15 mouse cellular contexts compared by ENCODE assay signal in genomic region chr5:117361590-117361989, GRCm38 (mm10). TPM values are rescaled to one million over a fixed set of nuclear protein-coding genes. Genes with fewer than 3 reads are reported as not detected.
DNase-seq lines count a peak whose midpoint lies in the region; ATAC-seq and TF ChIP-seq lines count a peak whose summit lies in the region.
"Had no signal": no experiment of that assay in that cellular context is flagged by ENCODE, and none has a peak within 500 bp of the region (broad histone marks: within the 10 kb centered on the region; RNA-seq: fewer than 3 reads in every experiment).

No protein-coding gene starts in this region.

- peak overlapping the region; percentile 40; the same call in 1 of the 2 replicates for H3K4me2 ChIP-seq in heart, postnatal 0 days (ENCODE audit: low read depth, low read length)
- no peak overlapping the region for H3K4me2 ChIP-seq in liver, embryonic 16.5 days (ENCODE audit: low read depth, low read length)
- no peak overlapping the region for H3K4me2 ChIP-seq in liver, embryonic 12.5 days
- H3K4me2 ChIP-seq in stomach, embryonic 14.5 days (replicated peaks; ENCODE audit: low read depth, low read length) = no peak overlapping the region
- H3K4me2 ChIP-seq: limb, embryonic 13.5 days had no signal

- no peak for TF ChIP-seq CTCF in heart, postnatal 0 days (IDR thresholded peaks at IDR 0.05; ENCODE audit: low read depth)

- intact Hi-C loops in heart, postnatal 10 days (cut with DNase I) = loop anchor here (2.0 kb wide), 1 partner anchor 27 kb away; the partner anchor contains the start of gene Rfc5
- intact Hi-C loops in left cerebral cortex, postnatal 10 days (cut with DNase I) = no loop called here

- H3K4me3 ChIP-seq in heart, postnatal 0 days (ENCODE audit: low read depth, low read length) = no peak overlapping the region
- H3K4me3 ChIP-seq in liver, embryonic 16.5 days (ENCODE audit: low read depth, low read length) = no peak overlapping the region
- no peak overlapping the region for H3K4me3 ChIP-seq in liver, embryonic 12.5 days
- H3K4me3 ChIP-seq in stomach, embryonic 14.5 days (ENCODE audit: low read depth, low read length) = no peak overlapping the region
- H3K4me3 ChIP-seq: erythroblast, embryonic 14.5 days; heart, adult 2 months; limb, embryonic 13.5 days had no signal

- no peaks in the 10 kb centered on the region for H3K9me3 ChIP-seq in heart, postnatal 0 days (replicated peaks; ENCODE audit: control insufficient read depth, low read length)
- no peaks in the 10 kb centered on the region for H3K9me3 ChIP-seq in liver, embryonic 16.5 days (replicated peaks; ENCODE audit: control insufficient read depth, low read length)
- no peaks in the 10 kb centered on the region for H3K9me3 ChIP-seq in liver, embryonic 12.5 days (replicated peaks)
- H3K9me3 ChIP-seq in stomach, embryonic 14.5 days (ENCODE audit: control insufficient read depth, low read depth, low read length) = no peaks in the 10 kb centered on the region
- H3K9me3 ChIP-seq: limb, embryonic 13.5 days had no signal

- no peak for TF ChIP-seq EP300 in heart, postnatal 0 days (IDR thresholded peaks at IDR 0.05; ENCODE audit: low read depth)

- peaks cover 61% of the 10 kb centered on the region for H3K4me1 ChIP-seq in heart, postnatal 0 days (ENCODE audit: control insufficient read depth, insufficient read depth)
- H3K4me1 ChIP-seq in liver, embryonic 16.5 days (ENCODE audit: control insufficient read depth, low read depth, low read length) = peaks cover 41% of the 10 kb centered on the region
- peaks cover 77% of the 10 kb centered on the region for H3K4me1 ChIP-seq in liver, embryonic 12.5 days
- H3K4me1 ChIP-seq in stomach, embryonic 14.5 days (ENCODE audit: control insufficient read depth, insufficient read depth, low read length) = peaks cover 32% of the 10 kb centered on the region; the same call in 1 of the 2 replicates

- DNase-seq in heart, postnatal 0 days (ENCODE audit: low spot score) = no peak
- no peak for DNase-seq in heart, postnatal 10 days
- DNase-seq in brain, adult 2 months (ENCODE audit: low read depth, low spot score) = peak; percentile 72
- DNase-seq in left cerebral cortex, postnatal 10 days (ENCODE audit: extremely low spot score in 1 of 2, low spot score in 2 of 2) = no peak
- DNase-seq: cerebellum, adult 8-10 months; layer of hippocampus, postnatal 36 days; thymus, postnatal 14 days had no signal

- peak overlapping the region; percentile 92 for H3K27ac ChIP-seq in heart, postnatal 0 days (ENCODE audit: low read depth)
- 0 out of 2 replicates have a peak overlapping the region, but pooled peaks have one; percentile 6 for H3K27ac ChIP-seq in liver, embryonic 16.5 days (ENCODE audit: low read length)
- no peak overlapping the region for H3K27ac ChIP-seq in liver, embryonic 12.5 days
- H3K27ac ChIP-seq in stomach, embryonic 14.5 days (ENCODE audit: low read length) = peak overlapping the region; percentile 79; the same call in 1 of the 2 replicates

- no peaks in the 10 kb centered on the region for H3K27me3 ChIP-seq in heart, postnatal 0 days (ENCODE audit: control insufficient read depth, insufficient read depth, low read length)
- peaks cover 2% of the 10 kb centered on the region for H3K27me3 ChIP-seq in liver, embryonic 16.5 days (ENCODE audit: control insufficient read depth, insufficient read depth, low read depth, low read length)
- H3K27me3 ChIP-seq in liver, embryonic 12.5 days (replicated peaks) = peaks cover 4% of the 10 kb centered on the region
- H3K27me3 ChIP-seq in stomach, embryonic 14.5 days (ENCODE audit: control insufficient read depth, insufficient read depth, low read length) = no peaks in the 10 kb centered on the region
- H3K27me3 ChIP-seq: limb, embryonic 13.5 days had no signal

- WGBS in heart, postnatal 0 days = 51% methylated on average over 4 of the region's 4 CpGs
- WGBS in liver, embryonic 16.5 days (ENCODE audit: insufficient replicate concordance) = 68% methylated on average over 4 of the region's 4 CpGs
- WGBS in liver, embryonic 12.5 days (ENCODE audit: insufficient replicate concordance) = 80% methylated on average over 4 of the region's 4 CpGs
- 87% methylated on average over 4 of the region's 4 CpGs for WGBS in stomach, embryonic 14.5 days

- no peak overlapping the region for H3K9ac ChIP-seq in heart, postnatal 0 days (replicated peaks; ENCODE audit: low read depth, low read length)
- no peak overlapping the region for H3K9ac ChIP-seq in liver, embryonic 16.5 days (ENCODE audit: low read depth, low read length)
- no peak overlapping the region for H3K9ac ChIP-seq in liver, embryonic 12.5 days
- H3K9ac ChIP-seq in stomach, embryonic 14.5 days (replicated peaks; ENCODE audit: low read depth, low read length) = no peak overlapping the region
- H3K9ac ChIP-seq: limb, embryonic 13.5 days had no signal

- no peak for ATAC-seq in heart, postnatal 0 days (ENCODE audit: insufficient read depth, low read depth)
- ATAC-seq in liver, embryonic 16.5 days (ENCODE audit: low read depth) = no peak
- ATAC-seq in liver, embryonic 12.5 days = no peak
- ATAC-seq in stomach, embryonic 14.5 days (ENCODE audit: insufficient number of reproducible peaks, insufficient read depth, low FRiP score, low read depth) = no peak
- ATAC-seq in CD4-positive, CD25-positive, alpha-beta regulatory T cell, adult 4 months = no peak

- peaks cover 29% of the 10 kb centered on the region for H3K36me3 ChIP-seq in heart, postnatal 0 days (replicated peaks; ENCODE audit: control insufficient read depth, insufficient read depth, low read length)
- H3K36me3 ChIP-seq in liver, embryonic 16.5 days (ENCODE audit: control insufficient read depth, insufficient read depth) = no peaks in the 10 kb centered on the region
- peaks cover 31% of the 10 kb centered on the region for H3K36me3 ChIP-seq in liver, embryonic 12.5 days
- peaks cover 15% of the 10 kb centered on the region for H3K36me3 ChIP-seq in stomach, embryonic 14.5 days (ENCODE audit: control insufficient read depth, insufficient read depth, low read length)

RNA-seq across cellular contexts. Expression of gene Wsb2, which starts 4.5 kb away (rescaled TPM):
- 137 and 139 TPM in 2 replicates for total RNA-seq in heart, postnatal 0 days (2014; rRNA removed; ENCODE audit: low replicate concordance)
- 77.4 and 83.2 TPM in 2 replicates for polyA plus RNA-seq in heart, postnatal 0 days (2015; fragmentation: Nextera tagmentation; extraction: Ambion mirVana)
- total RNA-seq in heart, postnatal 10 days (2021) = 100 to 1,000 TPM; 108 to 118 TPM
- polyA plus RNA-seq in liver, embryonic 16.5 days (2015; fragmentation: Nextera tagmentation; extraction: Ambion mirVana) = 16.8 and 20.5 TPM in 2 replicates
- polyA plus RNA-seq in liver, embryonic 12.5 days (2016; fragmentation: Nextera tagmentation; extraction: Ambion mirVana) = 27.4 and 27.6 TPM in 2 replicates
- 40.0 and 53.1 TPM in 2 replicates for polyA plus RNA-seq in stomach, embryonic 14.5 days (2014; fragmentation: Nextera tagmentation; extraction: Ambion mirVana)
- 10 to 100 TPM in 1 of 2 experiments, 1 to 10 TPM in 1; 8.2 to 16.3 TPM for polyA plus RNA-seq in CD4-positive, CD25-positive, alpha-beta regulatory T cell, adult 4 months (2017; shearing (Covaris generic))
- 100 to 1,000 TPM; 462 to 490 TPM for total RNA-seq in left cerebral cortex, postnatal 10 days (2021)

RNA-seq across cellular contexts. Expression of gene Rfc5, which starts 27.3 kb away (rescaled TPM):
- 19.8 and 36.3 TPM in 2 replicates for total RNA-seq in heart, postnatal 0 days (2014; rRNA removed; ENCODE audit: low replicate concordance)
- 19.2 and 19.4 TPM in 2 replicates for polyA plus RNA-seq in heart, postnatal 0 days (2015; fragmentation: Nextera tagmentation; extraction: Ambion mirVana)
- 10 to 100 TPM; 14.5 to 14.9 TPM for total RNA-seq in heart, postnatal 10 days (2021)
- 44.3 and 46.6 TPM in 2 replicates for polyA plus RNA-seq in liver, embryonic 16.5 days (2015; fragmentation: Nextera tagmentation; extraction: Ambion mirVana)
- 83.6 and 88.5 TPM in 2 replicates for polyA plus RNA-seq in liver, embryonic 12.5 days (2016; fragmentation: Nextera tagmentation; extraction: Ambion mirVana)
- 91.7 and 102 TPM in 2 replicates for polyA plus RNA-seq in stomach, embryonic 14.5 days (2014; fragmentation: Nextera tagmentation; extraction: Ambion mirVana)
- polyA plus RNA-seq in CD4-positive, CD25-positive, alpha-beta regulatory T cell, adult 4 months (2017; shearing (Covaris generic)) = 10 to 100 TPM; 20.4 to 22.9 TPM
- total RNA-seq in left cerebral cortex, postnatal 10 days (2021) = 10 to 100 TPM; 18.0 to 23.5 TPM

RNA-seq across cellular contexts. Expression of gene Vsig10, which starts 42.7 kb away (rescaled TPM):
- total RNA-seq in heart, postnatal 0 days (2014; rRNA removed; ENCODE audit: low replicate concordance) = 11.6 and 13.1 TPM in 2 replicates
- 7.0 and 7.2 TPM in 2 replicates for polyA plus RNA-seq in heart, postnatal 0 days (2015; fragmentation: Nextera tagmentation; extraction: Ambion mirVana)
- total RNA-seq in heart, postnatal 10 days (2021) = 10 to 100 TPM; 12.8 to 17.4 TPM
- polyA plus RNA-seq in liver, embryonic 16.5 days (2015; fragmentation: Nextera tagmentation; extraction: Ambion mirVana) = 1.5 and 1.8 TPM in 2 replicates
- 2.1 and 2.4 TPM in 2 replicates for polyA plus RNA-seq in liver, embryonic 12.5 days (2016; fragmentation: Nextera tagmentation; extraction: Ambion mirVana)
- 10.9 and 14.5 TPM in 2 replicates for polyA plus RNA-seq in stomach, embryonic 14.5 days (2014; fragmentation: Nextera tagmentation; extraction: Ambion mirVana)
- polyA plus RNA-seq in CD4-positive, CD25-positive, alpha-beta regulatory T cell, adult 4 months (2017; shearing (Covaris generic)) = 1 to 10 TPM; 5.5 to 8.3 TPM
- total RNA-seq in left cerebral cortex, postnatal 10 days (2021) = 1 to 10 TPM; 2.0 to 2.2 TPM
- polyA plus RNA-seq: erythroblast, embryonic 14.5 days had no signal

RNA-seq across cellular contexts. Expression of gene Ksr2, which starts 52.2 kb away (rescaled TPM):
- total RNA-seq in heart, postnatal 0 days (2014; rRNA removed; ENCODE audit: low replicate concordance) = under 0.01 TPM in 1 of 2 replicates, not detected in the other
- 0.01 TPM in 1 of 2 replicates, not detected in the other for polyA plus RNA-seq in heart, postnatal 0 days (2015; fragmentation: Nextera tagmentation; extraction: Ambion mirVana)
- total RNA-seq in heart, postnatal 10 days (2021) = under 1 TPM; 0.02 to 0.05 TPM
- 0.05 and 0.06 TPM in 2 replicates for polyA plus RNA-seq in liver, embryonic 16.5 days (2015; fragmentation: Nextera tagmentation; extraction: Ambion mirVana)
- polyA plus RNA-seq in liver, embryonic 12.5 days (2016; fragmentation: Nextera tagmentation; extraction: Ambion mirVana) = 0.02 TPM in 1 of 2 replicates, not detected in the other
- polyA plus RNA-seq in stomach, embryonic 14.5 days (2014; fragmentation: Nextera tagmentation; extraction: Ambion mirVana) = 0.69 and 0.78 TPM in 2 replicates
- under 1 TPM; 0.79 to 0.99 TPM for polyA plus RNA-seq in CD4-positive, CD25-positive, alpha-beta regulatory T cell, adult 4 months (2017; shearing (Covaris generic))
- total RNA-seq in left cerebral cortex, postnatal 10 days (2021) = 10 to 100 TPM; 31.3 to 32.5 TPM
- total RNA-seq: monocyte, adult 5-6 weeks had no signal
- polyA plus RNA-seq: erythroblast, embryonic 14.5 days had no signal
